Mouse (Mus musculus) E14TG2a.4 (cell line): ENCODE results near the gene Ulk3.

ENCODE experiments used
- CTCF ChIP-seq: conservative IDR thresholded peaks from 2 replicates; pipeline ENCODE4 v1.5.1; 2014; ENCODE audit warnings: low read length
- NANOG ChIP-seq: IDR thresholded peaks from 2 replicates; pipeline ENCODE4 v1.6.1; 2014; ENCODE audit warnings: borderline replicate concordance, low read length, mixed read lengths

DNA sequence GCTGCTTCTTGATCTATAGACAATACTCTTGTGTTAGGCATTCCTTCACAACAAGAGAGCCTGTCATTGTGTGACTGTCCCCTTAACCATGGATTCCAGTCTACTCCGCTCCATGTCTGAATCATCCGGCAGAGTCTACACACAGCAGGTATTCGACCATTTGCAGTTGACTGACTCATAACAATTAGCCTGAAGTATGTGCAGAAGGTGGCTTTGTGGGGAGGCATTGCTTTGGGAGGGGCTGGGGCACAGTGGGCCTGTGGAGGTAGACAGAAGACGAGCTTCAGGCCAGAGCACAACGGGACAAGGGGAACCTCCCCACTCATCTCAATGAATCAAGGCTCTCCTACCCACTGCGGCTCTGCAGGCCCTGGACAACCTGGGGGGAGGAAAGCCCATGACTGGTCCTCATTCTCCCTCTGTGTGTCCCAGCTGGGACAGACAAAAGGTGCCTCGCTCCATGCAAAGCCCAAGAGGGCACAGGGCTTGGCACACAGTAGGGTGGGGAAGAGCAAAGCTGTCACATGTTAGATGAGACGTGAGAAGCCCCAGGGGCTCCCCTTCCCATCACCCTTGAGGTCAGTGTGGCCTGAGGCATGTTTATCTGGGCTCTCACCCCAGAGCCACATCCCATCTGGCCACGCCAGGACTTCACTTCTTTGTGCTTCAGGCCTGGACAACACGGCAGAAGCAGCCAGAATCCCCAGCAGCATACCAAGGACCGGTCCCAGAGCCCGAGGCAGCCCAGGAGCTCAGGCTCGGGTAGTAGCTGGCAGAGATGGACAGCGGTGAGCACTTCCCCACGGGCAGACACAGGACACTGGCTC is 36.6 kb downstream of the Ulk3 start:
- TF ChIP-seq CTCF (no peak), NANOG (no peak; the same call in 1 of the 2 replicates)
